15 mouse cellular contexts compared by ENCODE assay signal in the genomic region with DNA sequence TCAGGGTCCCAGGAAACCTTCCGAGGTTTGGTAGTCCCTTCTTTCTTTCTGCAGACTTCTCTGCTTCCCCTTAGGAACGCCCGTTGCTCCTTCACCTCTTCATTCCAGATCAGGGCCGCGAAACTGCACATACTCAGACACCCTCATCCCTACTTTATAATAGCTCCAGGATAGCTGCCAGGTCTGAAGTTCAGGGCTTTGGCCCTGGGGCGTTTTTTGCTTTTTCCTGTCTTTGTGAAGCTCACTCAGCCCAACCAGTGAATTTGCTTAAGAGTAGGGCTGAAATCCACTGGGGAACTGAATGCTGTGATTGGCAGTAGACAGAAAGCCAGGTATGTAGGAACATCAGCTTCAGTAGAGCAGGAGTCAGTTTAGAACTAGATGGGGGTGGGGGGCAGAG.
DNase-seq lines count a peak whose midpoint lies in the region; ATAC-seq and TF ChIP-seq lines count a peak whose summit lies in the region.
"Had no signal": no experiment of that assay in that cellular context is flagged by ENCODE, and none has a peak within 500 bp of the region (broad histone marks: within the 10 kb centered on the region; RNA-seq: fewer than 3 reads in every experiment).

No protein-coding gene starts in this region.

- H3K9ac ChIP-seq in intestine, embryonic 14.5 days (ENCODE audit: low read length), result no peak overlapping the region
- no peak overlapping the region for H3K9ac ChIP-seq in intestine, embryonic 15.5 days
- H3K9ac ChIP-seq in lung, embryonic 16.5 days (ENCODE audit: low read length), result no peak overlapping the region
- H3K9ac ChIP-seq: forebrain, embryonic 12.5 days; limb, embryonic 12.5 days; liver, embryonic 14.5 days had no signal

- H3K27me3 ChIP-seq in intestine, embryonic 14.5 days (replicated peaks; ENCODE audit: control insufficient read depth, insufficient read depth, low read length), result no peaks in the 10 kb centered on the region
- no peaks in the 10 kb centered on the region for H3K27me3 ChIP-seq in intestine, embryonic 15.5 days (replicated peaks)
- no peaks in the 10 kb centered on the region for H3K27me3 ChIP-seq in lung, embryonic 16.5 days (ENCODE audit: control insufficient read depth, insufficient read depth, low read depth, low read length)
- H3K27me3 ChIP-seq: forebrain, embryonic 12.5 days; limb, embryonic 12.5 days; Patski had no signal

- H3K27ac ChIP-seq in intestine, embryonic 14.5 days (ENCODE audit: low read depth), result peak overlapping the region; percentile 3; the same call in 1 of the 2 replicates
- H3K27ac ChIP-seq in intestine, embryonic 15.5 days, result no peak overlapping the region
- H3K27ac ChIP-seq in lung, embryonic 16.5 days (ENCODE audit: low read length), result peak overlapping the region; percentile 53
- H3K27ac ChIP-seq in layer of hippocampus, adult 2 months, result no peak overlapping the region
- H3K27ac ChIP-seq: forebrain, embryonic 12.5 days; hindbrain, postnatal 0 days; limb, embryonic 12.5 days; liver, embryonic 14.5 days had no signal

- peak; percentile 88 for DNase-seq in heart, adult 11 months
- no peak for DNase-seq in heart, postnatal 4 days
- DNase-seq in intestine, embryonic 14.5 days (ENCODE audit: low spot score), result no peak
- DNase-seq in lung, postnatal 14 days, result no peak
- peak; percentile 17 for DNase-seq in MN1 (ENCODE audit: low spot score)
- no peak for DNase-seq in layer of hippocampus, adult 2 months (ENCODE audit: low spot score in 2 of 2)
- DNase-seq: cerebellum, postnatal 10 days; gastrocnemius, postnatal 14 days had no signal

- H3K4me2 ChIP-seq in intestine, embryonic 14.5 days (ENCODE audit: low read length), result no peak overlapping the region
- H3K4me2 ChIP-seq in intestine, embryonic 15.5 days (replicated peaks), result no peak overlapping the region
- no peak overlapping the region for H3K4me2 ChIP-seq in lung, embryonic 16.5 days (ENCODE audit: low read depth, low read length)
- H3K4me2 ChIP-seq: forebrain, embryonic 12.5 days; limb, embryonic 12.5 days had no signal

- no peaks in the 10 kb centered on the region for H3K36me3 ChIP-seq in intestine, embryonic 14.5 days (ENCODE audit: control insufficient read depth, insufficient read depth, low read length)
- H3K36me3 ChIP-seq in intestine, embryonic 15.5 days, result no peaks in the 10 kb centered on the region
- H3K36me3 ChIP-seq in lung, embryonic 16.5 days (ENCODE audit: control insufficient read depth, insufficient read depth, low read length), result no peaks in the 10 kb centered on the region
- H3K36me3 ChIP-seq: forebrain, embryonic 12.5 days; limb, embryonic 12.5 days had no signal

- 44% methylated on average over 6 of the region's 6 CpGs for WGBS in intestine, embryonic 14.5 days
- WGBS in intestine, embryonic 15.5 days, result 46% methylated on average over 6 of the region's 6 CpGs
- WGBS in lung, embryonic 16.5 days, result 23% methylated on average over 6 of the region's 6 CpGs

- H3K9me3 ChIP-seq in intestine, embryonic 14.5 days (ENCODE audit: control insufficient read depth, low read length), result no peaks in the 10 kb centered on the region
- no peaks in the 10 kb centered on the region for H3K9me3 ChIP-seq in intestine, embryonic 15.5 days
- no peaks in the 10 kb centered on the region for H3K9me3 ChIP-seq in lung, embryonic 16.5 days (ENCODE audit: control insufficient read depth, low read length)
- H3K9me3 ChIP-seq: forebrain, embryonic 12.5 days; limb, embryonic 12.5 days had no signal

- no peak for TF ChIP-seq CTCF in layer of hippocampus, adult 2 months (conservative IDR thresholded peaks at IDR 0.05)

- no peak for ATAC-seq in intestine, embryonic 14.5 days (replicated peaks; ENCODE audit: low FRiP score, low TSS enrichment, low read depth)
- ATAC-seq in intestine, embryonic 15.5 days, result no peak
- 0 out of 2 replicates have a peak, but pooled peaks have one; percentile 31 for ATAC-seq in lung, embryonic 16.5 days (ENCODE audit: low read depth)
- ATAC-seq: hindbrain, postnatal 0 days; Patski had no signal

- H3K4me1 ChIP-seq in intestine, embryonic 14.5 days (replicated peaks; ENCODE audit: control insufficient read depth, insufficient read depth, low read length), result peaks cover 10% of the 10 kb centered on the region; the same call in 1 of the 2 replicates
- no peaks in the 10 kb centered on the region; the same call in 1 of the 2 replicates for H3K4me1 ChIP-seq in intestine, embryonic 15.5 days (replicated peaks)
- peaks cover 4% of the 10 kb centered on the region; the same call in 1 of the 2 replicates for H3K4me1 ChIP-seq in lung, embryonic 16.5 days (replicated peaks; ENCODE audit: control insufficient read depth, insufficient read depth, low read length)
- H3K4me1 ChIP-seq: forebrain, embryonic 12.5 days; limb, embryonic 12.5 days had no signal

- H3K4me3 ChIP-seq in intestine, embryonic 14.5 days (ENCODE audit: low read depth, low read length), result no peak overlapping the region
- no peak overlapping the region for H3K4me3 ChIP-seq in intestine, embryonic 15.5 days (replicated peaks)
- H3K4me3 ChIP-seq in lung, embryonic 16.5 days (ENCODE audit: low read length), result no peak overlapping the region
- H3K4me3 ChIP-seq in layer of hippocampus, adult 2 months, result no peak overlapping the region
- H3K4me3 ChIP-seq: forebrain, embryonic 12.5 days; limb, embryonic 12.5 days had no signal

Comparison
In these comparisons a context has a peak if more than half of its experiments do, and no peak if none do; other contexts are left out.
1. DNase-seq: peak in heart, adult 11 months (single experiment) and MN1 (single experiment); none in heart, postnatal 4 days (single experiment), intestine, embryonic 14.5 days (single experiment), lung, postnatal 14 days (single experiment) and layer of hippocampus, adult 2 months (0 of 2).
2. H3K27ac ChIP-seq: peak in intestine, embryonic 14.5 days (single experiment) and lung, embryonic 16.5 days (single experiment); none in intestine, embryonic 15.5 days (single experiment) and layer of hippocampus, adult 2 months (single experiment).